Comparison of ENCODE assay signal across 8 mouse cellular contexts in genomic region chr9:102866893-102867292, GRCm38 (mm10). TPM values are rescaled to one million over a fixed set of nuclear protein-coding genes. Genes with fewer than 3 reads are reported as not detected.
DNase-seq lines count a peak whose midpoint lies in the region; ATAC-seq and TF ChIP-seq lines count a peak whose summit lies in the region.

No protein-coding gene starts in this region.

- WGBS in thymus, adult 2 months, result 21% methylated on average over 4 of the region's 4 CpGs

- no peak overlapping the region for H3K4me3 ChIP-seq in thymus, adult 2 months (ENCODE audit: control insufficient read depth, insufficient read depth, low read length)

- no peak overlapping the region for H3K27ac ChIP-seq in thymus, adult 2 months (ENCODE audit: control insufficient read depth, insufficient read depth, low read length)

- H3K27me3 ChIP-seq in thymus, adult 2 months (ENCODE audit: control insufficient read depth, insufficient read depth, low read length), result no peaks in the 10 kb centered on the region

- H3K4me1 ChIP-seq in thymus, adult 2 months (replicated peaks; ENCODE audit: control insufficient read depth, insufficient read depth, low read length), result 0 out of 2 replicates have a peak, but pooled peaks cover 3% of the 10 kb centered on the region

- peak; percentile 40 for DNase-seq in thymus, adult 2 months
- DNase-seq in thymus, adult 18-20 months, result no peak
- DNase-seq in gastrocnemius, adult 8-10 months (ENCODE audit: low spot score in 2 of 2), result peak; percentile 32 to 51
- DNase-seq in left cerebral cortex, postnatal 14 days (ENCODE audit: low spot score in 2 of 2), result peak; percentile 76
- peak; percentile 85 for DNase-seq in mesoderm, embryonic 11.5 days (ENCODE audit: low read depth, low spot score)
- DNase-seq in spleen, adult 12 weeks (ENCODE audit: low spot score), result peak; percentile 14

- TF ChIP-seq POLR2A in thymus, adult 2 months (IDR thresholded peaks at IDR 0.05; ENCODE audit: control insufficient read depth, extremely low read depth, insufficient read depth, low read length, poor library complexity), result no peak

- ATAC-seq in common myeloid progenitor, adult 5-6 weeks (replicated peaks; ENCODE audit: low read depth, poor library complexity, severe bottlenecking), result peak; percentile 94
- ATAC-seq in inflammation-experienced regulatory T-cells, adult 6 months, result peak; percentile 73

- intact Hi-C loops in left cerebral cortex, postnatal 14 days (cut with DNase I), result loop anchor here (2.0 to 10.0 kb wide), 4 partner anchors 65 to 232 kb away; partner anchors contain the start of gene Amotl2

- no peaks in the 10 kb centered on the region for H3K36me3 ChIP-seq in thymus, adult 2 months (ENCODE audit: control insufficient read depth, insufficient read depth, low read length)

- peak; percentile 50; the same call in 1 of the 2 replicates for TF ChIP-seq CTCF in thymus, adult 2 months (IDR thresholded peaks at IDR 0.05; ENCODE audit: borderline replicate concordance, control insufficient read depth, extremely low read depth, insufficient read depth, low read length, poor library complexity)

RNA-seq across cellular contexts. Expression of gene Ryk, which starts 32.2 kb away (rescaled TPM):
- polyA plus RNA-seq in thymus, adult 2 months (2012; rRNA removed), result 6.8 and 10.7 TPM in 2 replicates
- 7.0 and 8.8 TPM in 2 replicates for total RNA-seq in common myeloid progenitor, adult 5-6 weeks (2017)
- 10 to 100 TPM; 51.3 to 60.1 (median 53.4) TPM for total RNA-seq in gastrocnemius, adult 8-10 months (2022)
- polyA plus RNA-seq in inflammation-experienced regulatory T-cells, adult 6 months (2017; shearing (Covaris generic)), result 1 to 10 TPM; 2.6 to 3.2 (median 3.1) TPM
- total RNA-seq in left cerebral cortex, postnatal 14 days (2021), result 10 to 100 TPM; 28.1 to 31.6 TPM

Comparison
In these comparisons a context has a peak if more than half of its experiments do, and no peak if none do; other contexts are left out.
1. DNase-seq: peak in thymus, adult 2 months (single experiment), gastrocnemius, adult 8-10 months (2 of 2), left cerebral cortex, postnatal 14 days (2 of 2), mesoderm, embryonic 11.5 days (single experiment) and spleen, adult 12 weeks (single experiment); none in thymus, adult 18-20 months (0 of 2).